Mouse (Mus musculus) cortical plate, adult 2 months (tissue): ENCODE results near the gene Acvr1. TPM values are rescaled to one million over a fixed set of nuclear protein-coding genes. Genes with fewer than 3 reads are reported as not detected.

Experiments
- H3K27ac ChIP-seq: fragments of 200-500 bp; 2 replicates; pipeline ENCODE4 v1.5.1; 2012; ENCODE audit warnings: low read length, control low read depth, inconsistent platforms; ENCODE audit not compliant: insufficient read depth
- H3K4me1 ChIP-seq: fragments of 200-500 bp; 2 replicates; pipeline ENCODE4 v1.6.1; 2011; ENCODE audit warnings: low read length; ENCODE audit not compliant: control insufficient read depth, insufficient read depth
- H3K4me3 ChIP-seq: fragments of 200-500 bp; 2 replicates; pipeline ENCODE4 v1.5.1; 2011; ENCODE audit warnings: mild to moderate bottlenecking, low read length, control low read depth; ENCODE audit not compliant: insufficient read depth
- CTCF ChIP-seq: fragments of 200-500 bp; IDR thresholded peaks from 2 replicates; pipeline ENCODE4 v1.5.1; 2011; ENCODE audit warnings: mild to moderate bottlenecking, control low read depth, low read length; ENCODE audit not compliant: insufficient read depth; ENCODE audit errors: extremely low read depth
- POLR2A ChIP-seq: fragments of 200-500 bp; IDR thresholded peaks from 2 replicates; pipeline ENCODE4 v1.6.1; 2011; ENCODE audit warnings: mild to moderate bottlenecking, low read length, control low read depth; ENCODE audit not compliant: insufficient read depth; ENCODE audit errors: extremely low read depth
- polyA plus RNA-seq: library from polyadenylated mRNA; depleted of rRNA; stranded (reverse); fragments of >200 nt; gene quantifications from 2 replicates; pipeline ENCODE4 v1.2.3, GENCODE M21; 2012

Acvr1 gene
- polyA plus RNA-seq, 1 experiment, result 19.5 TPM

GRCm38 (mm10) chr2:58505306-58506090, 61.5 kb downstream of the Acvr1 start:
- no peak for TF ChIP-seq CTCF
- no peak for TF ChIP-seq POLR2A
- H3K27ac ChIP-seq, result no peak overlapping the region
- H3K4me1 ChIP-seq, result peaks cover 3% of the 10 kb centered on the region
- no peak overlapping the region for H3K4me3 ChIP-seq

GRCm38 (mm10) chr2:58496647-58497410, 70.1 kb downstream of the Acvr1 start:
- H3K4me1 ChIP-seq, result no peaks in the 10 kb centered on the region; the same call in 1 of the 2 replicates
- H3K4me3 ChIP-seq, result no peak overlapping the region
- TF ChIP-seq CTCF (no peak), POLR2A (no peak)
- H3K27ac ChIP-seq, result no peak overlapping the region

GRCm38 (mm10) chr2:58495271-58495670, 71.7 kb downstream of the Acvr1 start:
- Histone ChIP-seq H3K27ac (no peak overlapping the region), H3K4me1 (no peaks in the 10 kb centered on the region; the same call in 1 of the 2 replicates), H3K4me3 (no peak overlapping the region)
- TF ChIP-seq CTCF, result no peak
- TF ChIP-seq POLR2A, result no peak

- TF ChIP-seq POLR2A, result no peak
- TF ChIP-seq CTCF, result no peak
Measured at GRCm38 (mm10) chr2:58493685-58494635, 73.0 kb downstream of the Acvr1 start.

GRCm38 (mm10) chr2:58489275-58489674, 77.7 kb downstream of the Acvr1 start:
- no peak overlapping the region for H3K27ac ChIP-seq
- TF ChIP-seq CTCF, result no peak
- no peak for TF ChIP-seq POLR2A
- H3K4me1 ChIP-seq, result peaks cover 7% of the 10 kb centered on the region
- H3K4me3 ChIP-seq, result no peak overlapping the region

More at GRCm38 (mm10) chr2:58493685-58494635, 73.0 kb downstream of the Acvr1 start:
- Histone ChIP-seq H3K27ac (no peak overlapping the region), H3K4me3 (no peak overlapping the region), H3K4me1 (no peaks in the 10 kb centered on the region; the same call in 1 of the 2 replicates)

- peaks cover 10% of the 10 kb centered on the region for H3K4me1 ChIP-seq
- TF ChIP-seq CTCF, result no peak
- no peak for TF ChIP-seq POLR2A
- no peak overlapping the region for H3K4me3 ChIP-seq
- H3K27ac ChIP-seq, result no peak overlapping the region
Measured at GRCm38 (mm10) chr2:58488404-58488803, 78.6 kb downstream of the Acvr1 start.

- Histone ChIP-seq H3K4me1 (peaks cover 10% of the 10 kb centered on the region), H3K4me3 (no peak overlapping the region), H3K27ac (no peak overlapping the region)
- TF ChIP-seq POLR2A (no peak), CTCF (no peak)
Measured at GRCm38 (mm10) chr2:58487279-58487560, 79.7 kb downstream of the Acvr1 start.

GRCm38 (mm10) chr2:58486441-58487278, 80.3 kb downstream of the Acvr1 start:
- no peak for TF ChIP-seq POLR2A
- H3K27ac ChIP-seq, result no peak overlapping the region
- no peak overlapping the region for H3K4me3 ChIP-seq
- H3K4me1 ChIP-seq, result peaks cover 10% of the 10 kb centered on the region
